ENCODE assay signal across 24 mouse cellular contexts in the genomic region with DNA sequence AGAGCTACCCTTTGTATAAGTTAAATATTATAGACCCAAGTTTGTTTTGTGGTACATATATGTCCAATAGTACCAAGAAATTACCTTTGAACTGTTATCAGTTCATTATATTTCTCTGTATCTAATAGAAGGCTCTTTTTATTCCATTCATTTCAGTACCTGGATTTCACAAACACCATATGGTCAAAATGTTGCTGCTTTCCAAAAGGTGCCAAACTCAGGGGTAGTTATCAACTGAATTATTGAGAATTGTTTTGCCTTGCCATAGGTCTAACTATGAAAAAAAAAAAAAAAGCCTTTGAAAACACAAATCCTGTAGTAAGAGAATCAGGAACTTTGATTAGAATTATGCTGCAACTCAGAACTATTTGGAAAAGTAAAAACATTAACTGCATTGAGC.
"Had no signal": no experiment of that assay in that cellular context is flagged by ENCODE, and none has a peak within 500 bp of the region (broad histone marks: within the 10 kb centered on the region; RNA-seq: fewer than 3 reads in every experiment).

No protein-coding gene starts in this region.

- H3K27me3 ChIP-seq: embryonic facial prominence, embryonic 12.5 days; embryonic facial prominence, embryonic 13.5 days; embryonic facial prominence, embryonic 15.5 days; forebrain, embryonic 12.5 days; forebrain, embryonic 13.5 days; forebrain, embryonic 15.5 days; heart, embryonic 12.5 days had no signal

- H3K4me1 ChIP-seq: embryonic facial prominence, embryonic 12.5 days; embryonic facial prominence, embryonic 15.5 days; forebrain, embryonic 15.5 days; heart, embryonic 10.5 days; heart, embryonic 12.5 days had no signal

- H3K4me2 ChIP-seq: embryonic facial prominence, embryonic 12.5 days; embryonic facial prominence, embryonic 13.5 days; embryonic facial prominence, embryonic 15.5 days; forebrain, embryonic 12.5 days; forebrain, embryonic 13.5 days; forebrain, embryonic 15.5 days; heart, embryonic 11.5 days; heart, embryonic 12.5 days had no signal

- H3K36me3 ChIP-seq: embryonic facial prominence, embryonic 10.5 days; embryonic facial prominence, embryonic 12.5 days; embryonic facial prominence, embryonic 15.5 days; forebrain, embryonic 10.5 days; forebrain, embryonic 12.5 days; forebrain, embryonic 15.5 days; heart, embryonic 10.5 days had no signal

- DNase-seq: embryo, embryonic 11 days; forebrain, postnatal 0 days; gastrocnemius, adult 2 months; gastrocnemius, postnatal 10 days; gastrocnemius, postnatal 14 days; gastrocnemius, postnatal 25 days; gastrocnemius, postnatal 36 days; heart, adult 11 months; heart, adult 18-20 months; heart, adult 2 months had no signal

- H3K4me3 ChIP-seq: embryonic facial prominence, embryonic 10.5 days; embryonic facial prominence, embryonic 12.5 days; embryonic facial prominence, embryonic 13.5 days; embryonic facial prominence, embryonic 15.5 days; erythroblast, embryonic 14.5 days; forebrain, embryonic 10.5 days; forebrain, embryonic 12.5 days; forebrain, embryonic 13.5 days; forebrain, embryonic 15.5 days; gastrocnemius, adult 2 months; heart, adult 2 months; heart, embryonic 10.5 days; heart, embryonic 12.5 days had no signal

- ATAC-seq: forebrain, embryonic 13.5 days; forebrain, embryonic 14.5 days; forebrain, embryonic 15.5 days; forebrain, embryonic 16.5 days; forebrain, postnatal 0 days had no signal

- H3K9me3 ChIP-seq: embryonic facial prominence, embryonic 10.5 days; embryonic facial prominence, embryonic 12.5 days; embryonic facial prominence, embryonic 13.5 days; embryonic facial prominence, embryonic 15.5 days; forebrain, embryonic 10.5 days; forebrain, embryonic 12.5 days; forebrain, embryonic 13.5 days; forebrain, embryonic 15.5 days; heart, embryonic 10.5 days; heart, embryonic 12.5 days had no signal

- H3K9ac ChIP-seq: embryonic facial prominence, embryonic 12.5 days; embryonic facial prominence, embryonic 13.5 days; embryonic facial prominence, embryonic 15.5 days; forebrain, embryonic 12.5 days; forebrain, embryonic 13.5 days; forebrain, embryonic 15.5 days; forebrain, postnatal 0 days; heart, embryonic 12.5 days had no signal

- H3K27ac ChIP-seq: embryonic facial prominence, embryonic 10.5 days; embryonic facial prominence, embryonic 12.5 days; embryonic facial prominence, embryonic 13.5 days; embryonic facial prominence, embryonic 15.5 days; forebrain, embryonic 10.5 days; forebrain, embryonic 12.5 days; forebrain, embryonic 13.5 days; forebrain, embryonic 15.5 days; gastrocnemius, adult 2 months; heart, adult 2 months; heart, embryonic 10.5 days had no signal
